Mouse (Mus musculus): ENCODE measurements around the gene Zbtb14. TPM values are rescaled to one million over a fixed set of nuclear protein-coding genes. Genes with fewer than 3 reads are reported as not detected.

The Zbtb14 gene
- polyA plus RNA-seq, 1 experiment from 2014 or later = 25.9 TPM

DNA sequence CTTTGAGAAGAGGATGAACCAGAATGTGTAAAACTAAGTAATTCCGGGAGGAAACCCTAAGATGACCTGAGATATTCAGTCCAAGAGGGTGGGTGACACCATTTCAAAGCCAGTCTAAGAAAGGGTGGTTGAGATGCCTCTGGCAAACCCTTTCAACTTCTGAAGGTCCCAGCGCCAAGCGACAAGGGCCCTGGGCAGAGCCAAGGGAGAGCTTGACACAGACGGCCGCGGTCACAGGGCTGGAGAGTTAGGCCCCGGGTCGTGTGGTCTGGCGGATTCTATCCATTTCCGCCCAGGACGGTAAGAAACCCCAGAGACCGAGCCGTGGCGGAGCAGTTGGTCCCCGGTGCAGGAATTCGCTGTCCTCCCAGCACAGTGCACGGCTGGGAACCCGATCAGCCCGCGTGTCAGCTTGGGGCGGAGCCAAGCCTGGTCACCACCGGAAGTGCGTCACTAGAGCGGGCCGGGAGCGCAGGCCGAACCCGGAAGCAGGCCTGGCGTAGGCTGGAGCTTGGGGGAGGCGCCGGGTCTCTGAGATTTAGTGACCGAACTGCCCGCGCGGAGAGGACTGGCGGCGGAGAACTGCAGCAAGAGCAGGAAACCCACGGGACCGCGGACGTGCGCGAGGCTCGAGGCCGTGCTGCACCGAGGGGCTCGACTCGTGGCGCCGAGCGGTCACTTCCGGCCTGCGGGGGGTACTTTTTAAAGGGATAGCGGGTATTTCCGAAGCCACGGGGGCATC is 34.2 kb downstream of the Zbtb14 start:
- WGBS = under 1% methylated on average over 56 of the region's 56 CpGs
- Histone ChIP-seq H3K27me3 (ENCODE audit: insufficient read depth, poor library complexity, severe bottlenecking) (no peaks in the 10 kb centered on the region), H3K4me1 (replicated peaks) (peaks cover 16% of the 10 kb centered on the region), H3K4me3 (peak overlapping the region; percentile 80), H3K9me3 (no peaks in the 10 kb centered on the region), H3K27ac (peak overlapping the region; percentile 98), H3K36me3 (no peaks in the 10 kb centered on the region)
- DNase-seq (ENCODE audit: low spot score) = peak; percentile 95

DNA sequence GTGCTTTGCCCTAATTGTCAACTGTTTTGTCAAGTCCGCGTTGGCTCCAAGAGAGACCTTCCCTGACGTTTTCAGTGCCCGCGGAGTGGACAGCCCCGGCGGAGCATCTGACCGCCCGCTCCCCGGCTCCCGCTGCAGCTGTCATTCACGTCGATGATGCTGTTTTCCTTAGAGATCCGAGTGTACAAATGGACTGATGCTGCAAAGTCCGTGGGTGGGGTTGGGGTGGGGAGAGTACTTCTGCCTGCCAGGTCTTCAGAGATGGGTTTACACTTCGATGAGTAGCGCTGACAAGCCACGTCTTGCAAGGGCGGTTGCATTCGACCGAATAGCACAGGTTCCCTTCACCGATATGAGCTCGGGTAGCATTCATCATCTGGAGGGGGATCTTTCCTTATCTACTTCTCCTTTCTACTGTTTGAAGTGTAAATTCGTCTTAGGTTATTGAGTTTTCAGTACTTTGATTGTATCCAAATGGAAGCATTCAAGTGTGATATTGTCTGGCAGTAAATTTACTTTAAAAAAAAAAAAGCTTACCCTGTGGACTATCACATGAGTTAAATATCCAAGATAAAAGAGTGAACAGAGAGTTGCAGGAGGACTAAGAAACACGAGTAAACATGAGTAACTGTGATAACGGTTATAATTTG is 35.0 kb downstream of the Zbtb14 start:
- no peaks in the 10 kb centered on the region for H3K9me3 ChIP-seq
- H3K27ac ChIP-seq = peak overlapping the region; percentile 98
- peak overlapping the region; percentile 80 for H3K4me3 ChIP-seq
- no peaks in the 10 kb centered on the region for H3K27me3 ChIP-seq (ENCODE audit: insufficient read depth, poor library complexity, severe bottlenecking)
- 3% methylated on average over 26 of the region's 26 CpGs for WGBS
- no peaks in the 10 kb centered on the region for H3K36me3 ChIP-seq
- no peak for DNase-seq (ENCODE audit: low spot score)
- peaks cover 16% of the 10 kb centered on the region for H3K4me1 ChIP-seq (replicated peaks)

DNA sequence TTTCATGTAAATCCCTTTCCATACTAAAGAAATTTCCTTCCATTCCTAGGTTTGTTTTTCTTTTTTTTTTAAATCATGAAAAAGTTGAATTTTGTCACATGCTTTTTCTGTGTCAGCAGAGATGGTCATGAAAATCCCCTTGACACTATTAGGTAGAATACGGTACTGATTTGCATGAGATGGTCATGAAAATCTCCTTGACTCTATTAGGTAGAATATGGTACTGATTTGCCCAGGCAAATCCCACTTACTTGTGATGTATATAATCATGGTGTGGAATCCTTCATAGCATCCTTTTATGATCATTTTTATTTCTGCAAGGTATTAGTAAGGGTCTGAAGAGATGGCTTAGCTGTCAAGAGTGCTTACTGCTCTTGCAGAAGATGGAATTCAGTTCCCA is 38.7 kb downstream of the Zbtb14 start:
- no peak for DNase-seq (ENCODE audit: low spot score)
- 4% methylated on average over 1 of the region's 1 CpGs for WGBS

GRCm38 (mm10) chr17:69437836-69438235 is 55.0 kb downstream of the Zbtb14 start:
- Histone ChIP-seq H3K4me1 (replicated peaks) (peaks cover 19% of the 10 kb centered on the region), H3K4me3 (no peak overlapping the region), H3K9me3 (no peaks in the 10 kb centered on the region), H3K36me3 (no peaks in the 10 kb centered on the region), H3K27me3 (ENCODE audit: insufficient read depth, poor library complexity, severe bottlenecking) (peaks cover 58% of the 10 kb centered on the region), H3K27ac (no peak overlapping the region)
- no peak for DNase-seq (ENCODE audit: low spot score)
- WGBS = 74% methylated on average over 5 of the region's 5 CpGs

More for the DNA sequence above, 38.7 kb downstream of the Zbtb14 start:
- H3K36me3 ChIP-seq = no peaks in the 10 kb centered on the region
- peak overlapping the region; percentile 70 for H3K27ac ChIP-seq
- H3K27me3 ChIP-seq (ENCODE audit: insufficient read depth, poor library complexity, severe bottlenecking) = no peaks in the 10 kb centered on the region
- H3K9me3 ChIP-seq = no peaks in the 10 kb centered on the region
- peaks cover 13% of the 10 kb centered on the region for H3K4me1 ChIP-seq (replicated peaks)
- no peak overlapping the region for H3K4me3 ChIP-seq

DNA sequence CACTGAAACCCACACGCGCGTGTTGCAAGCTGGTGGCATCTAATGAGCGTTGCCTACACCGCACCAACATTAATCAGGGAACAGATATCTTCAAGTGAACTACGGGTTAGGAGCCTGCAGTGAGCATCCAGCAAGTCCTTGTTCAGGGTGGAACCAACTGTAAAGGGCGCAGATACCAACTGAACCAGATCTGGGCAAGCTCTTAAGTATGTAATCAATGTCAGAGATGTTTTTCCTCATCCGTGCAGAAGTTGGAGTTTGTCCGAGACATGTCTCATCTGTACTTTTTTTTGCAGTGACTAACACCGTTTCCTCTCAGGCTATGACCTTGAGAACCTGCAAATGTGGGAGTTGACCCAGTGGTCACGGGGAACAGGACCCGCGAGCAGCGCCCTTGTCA is 55.6 kb downstream of the Zbtb14 start:
- H3K4me1 ChIP-seq (replicated peaks) = peaks cover 19% of the 10 kb centered on the region
- H3K27me3 ChIP-seq (ENCODE audit: insufficient read depth, poor library complexity, severe bottlenecking) = peaks cover 58% of the 10 kb centered on the region
- H3K4me3 ChIP-seq = peak overlapping the region; percentile 53
- WGBS = 34% methylated on average over 14 of the region's 14 CpGs
- no peaks in the 10 kb centered on the region for H3K9me3 ChIP-seq
- no peak for DNase-seq (ENCODE audit: low spot score)
- H3K36me3 ChIP-seq = no peaks in the 10 kb centered on the region
- H3K27ac ChIP-seq = no peak overlapping the region

DNA sequence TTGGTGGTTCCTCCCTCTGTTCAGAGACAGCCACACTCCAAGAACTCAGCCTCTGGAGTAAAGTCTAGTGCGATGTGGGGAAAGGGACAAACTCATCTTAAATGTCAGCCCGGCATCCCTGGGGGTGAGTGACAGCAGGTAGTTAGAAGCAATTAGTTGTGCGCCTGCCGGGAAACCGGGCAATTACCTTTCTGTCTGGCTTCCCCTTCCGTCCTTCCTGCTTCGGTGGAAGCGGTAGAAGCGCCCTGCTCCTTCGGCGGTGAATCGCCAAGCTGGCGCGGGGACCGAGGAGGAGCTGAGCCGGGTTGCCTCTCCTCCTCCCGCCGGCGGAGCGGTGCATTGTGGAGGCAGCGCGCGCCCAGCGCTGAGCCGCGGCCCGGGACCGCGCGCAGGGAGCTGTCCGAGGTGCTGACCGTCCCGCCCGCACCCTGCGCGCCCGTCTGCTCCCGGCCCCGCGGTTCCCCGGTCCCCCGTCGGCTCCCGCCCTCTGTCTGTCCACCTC is 56.2 kb downstream of the Zbtb14 start, which contains the start of gene Akain1:
TSS of gene Akain1 (plus strand) at position 337 of the 502 bp plus-strand sequence.
- H3K4me1 ChIP-seq (replicated peaks) = peaks cover 19% of the 10 kb centered on the region
- under 1% methylated on average over 42 of the region's 44 CpGs for WGBS
- peak; percentile 76 for DNase-seq (ENCODE audit: low spot score)
- H3K36me3 ChIP-seq = no peaks in the 10 kb centered on the region
- H3K27me3 ChIP-seq (ENCODE audit: insufficient read depth, poor library complexity, severe bottlenecking) = peaks cover 58% of the 10 kb centered on the region
- H3K9me3 ChIP-seq = no peaks in the 10 kb centered on the region
- H3K4me3 ChIP-seq = peak within 1 kb of the TSS; percentile 53
- no peak within 1 kb of the TSS for H3K27ac ChIP-seq

GRCm38 (mm10) chr17:69439571-69440480 is 57.0 kb downstream of the Zbtb14 start:
- DNase-seq (ENCODE audit: low spot score) = no peak
- Histone ChIP-seq H3K27me3 (ENCODE audit: insufficient read depth, poor library complexity, severe bottlenecking) (peaks cover 58% of the 10 kb centered on the region), H3K9me3 (no peaks in the 10 kb centered on the region), H3K27ac (no peak overlapping the region), H3K4me1 (replicated peaks) (peaks cover 19% of the 10 kb centered on the region), H3K4me3 (peak overlapping the region; percentile 53), H3K36me3 (no peaks in the 10 kb centered on the region)
- under 1% methylated on average over 52 of the region's 52 CpGs for WGBS

Other genes with a start within 250 kb of the Zbtb14 start
- 0.08 TPM in 1 of 2 replicates, not detected in the other for gene Akain1, start 56.3 kb downstream of the Zbtb14 start, polyA plus RNA-seq (2016; fragmentation: Nextera tagmentation; extraction: Ambion mirVana)